Mouse (Mus musculus) kidney, postnatal 14 days (tissue): ENCODE data around the gene B230219D22Rik.
"Not testable (repeated sequence)": the region's sequence is repeated elsewhere in the genome, so short reads cannot be mapped to it uniquely, and the experiment has no call there.

ENCODE experiments used
- DNase-seq: peaks from one replicate; pipeline ENCODE4 v3.0.0; 2022; ENCODE audit warnings: mixed read lengths

B230219D22Rik gene

GRCm38 (mm10) chr13:55692535-55693242 is at the start of gene B230219D22Rik:
B230219D22Rik (plus strand) TSS chr13:55693124.
- peak; percentile 95 for DNase-seq

- peak; percentile 15 for DNase-seq
Observed at GRCm38 (mm10) chr13:55644525-55644924, 48.4 kb upstream of the B230219D22Rik start.

- no peak for DNase-seq
Observed at GRCm38 (mm10) chr13:55650098-55650497, 42.8 kb upstream of the B230219D22Rik start.

GRCm38 (mm10) chr13:55650980-55651379 is 41.9 kb upstream of the B230219D22Rik start:
- no peak for DNase-seq

GRCm38 (mm10) chr13:55668550-55668949 is 24.4 kb upstream of the B230219D22Rik start:
- DNase-seq = peak; percentile 45

- no peak for DNase-seq
Observed at GRCm38 (mm10) chr13:55672711-55673110, 20.2 kb upstream of the B230219D22Rik start.

GRCm38 (mm10) chr13:55677364-55677763 is 15.6 kb upstream of the B230219D22Rik start:
- DNase-seq = no peak

GRCm38 (mm10) chr13:55682201-55682600 is 10.7 kb upstream of the B230219D22Rik start:
- peak; percentile 58 for DNase-seq

- DNase-seq = no peak
Observed at GRCm38 (mm10) chr13:55683581-55683980, 9.3 kb upstream of the B230219D22Rik start.

GRCm38 (mm10) chr13:55686107-55686633 is 6.8 kb upstream of the B230219D22Rik start:
- no peak for DNase-seq

- no peak for DNase-seq
Observed at GRCm38 (mm10) chr13:55687927-55688602, 4.9 kb upstream of the B230219D22Rik start.

GRCm38 (mm10) chr13:55693243-55693721 is 358 bp downstream of the B230219D22Rik start:
- no peak for DNase-seq

GRCm38 (mm10) chr13:55694110-55694509 is 1.2 kb downstream of the B230219D22Rik start:
- no peak for DNase-seq

GRCm38 (mm10) chr13:55695989-55696388 is 3.1 kb downstream of the B230219D22Rik start:
- DNase-seq = not testable (repeated sequence)

GRCm38 (mm10) chr13:55704301-55704700 is 11.4 kb downstream of the B230219D22Rik start:
- no peak for DNase-seq

- DNase-seq = no peak
Observed at GRCm38 (mm10) chr13:55712846-55713245, 19.9 kb downstream of the B230219D22Rik start.

GRCm38 (mm10) chr13:55714501-55715166 is 21.7 kb downstream of the B230219D22Rik start, which contains the start of gene Txndc15:
Txndc15 (plus strand) TSS chr13:55714650.
- peak; percentile 92 for DNase-seq

- no peak for DNase-seq
Observed at GRCm38 (mm10) chr13:55715167-55715512, 22.2 kb downstream of the B230219D22Rik start.

GRCm38 (mm10) chr13:55715908-55716510 is 23.1 kb downstream of the B230219D22Rik start:
- no peak for DNase-seq

GRCm38 (mm10) chr13:55721516-55721915 is 28.6 kb downstream of the B230219D22Rik start:
- DNase-seq = no peak

GRCm38 (mm10) chr13:55721995-55722394 is 29.1 kb downstream of the B230219D22Rik start:
- no peak for DNase-seq

GRCm38 (mm10) chr13:55726598-55727119 is 33.7 kb downstream of the B230219D22Rik start:
- DNase-seq = peak; percentile 28
